Mouse (Mus musculus) ES-E14 (cell line): ENCODE data around the gene Rab42.

Experiments
- HCFC1 ChIP-seq: IDR thresholded peaks from 2 replicates; pipeline ENCODE4 v1.6.1; 2012; ENCODE audit warnings: low read length, inconsistent platforms, borderline replicate concordance; ENCODE audit not compliant: insufficient read depth
- MAFK ChIP-seq: IDR thresholded peaks from 2 replicates; pipeline ENCODE4 v1.6.1; 2014; ENCODE audit warnings: mild to moderate bottlenecking, low read depth, low read length, inconsistent platforms; ENCODE audit not compliant: insufficient read depth
- ZC3H11A ChIP-seq: IDR thresholded peaks from 2 replicates; pipeline ENCODE4 v1.6.1; 2012; ENCODE audit warnings: low read depth, mild to moderate bottlenecking, inconsistent platforms, low read length, borderline replicate concordance

DNA sequence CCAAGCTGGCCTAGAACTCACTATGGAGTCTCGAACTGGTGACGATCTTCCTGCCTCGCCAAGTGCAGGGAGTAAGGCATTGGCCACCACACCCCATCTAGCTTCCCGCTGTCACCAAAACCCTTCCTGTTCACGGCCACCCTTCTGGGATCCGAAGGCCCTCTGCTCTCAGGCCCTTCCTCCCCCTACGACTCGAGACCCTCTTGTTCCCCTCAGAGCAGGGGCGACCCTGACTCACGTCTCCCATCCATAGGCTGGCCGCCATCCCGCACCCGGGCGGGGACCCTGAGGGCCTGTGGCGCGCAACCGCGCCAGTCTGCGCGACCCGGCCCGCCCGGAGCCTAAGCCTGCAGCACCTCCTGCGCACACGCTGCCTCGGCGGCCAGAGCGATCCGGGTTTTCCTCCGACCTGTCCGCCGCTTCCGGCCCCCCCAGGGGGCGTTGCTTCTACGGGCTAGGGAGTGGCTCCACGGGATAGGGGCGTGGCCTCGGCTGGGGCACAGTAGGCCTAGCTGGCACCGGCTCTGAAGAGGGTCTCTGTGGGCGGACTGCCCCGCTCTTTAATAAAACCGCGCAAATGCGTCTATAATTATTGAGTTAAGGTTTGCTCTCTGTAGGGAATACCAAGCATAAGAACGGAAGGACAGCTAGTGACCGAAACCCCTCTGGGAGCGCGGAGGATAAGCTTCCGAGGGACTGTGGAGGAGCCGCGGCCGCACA lies 26.1 kb upstream of the Rab42 start, which contains the start of gene Trnau1ap:
- TF ChIP-seq ZC3H11A (no peak), MAFK (no peak), HCFC1 (peak; percentile 75; the same call in 1 of the 2 replicates)
